Mouse (Mus musculus): ENCODE measurements around the gene Usf1. TPM values are rescaled to one million over a fixed set of nuclear protein-coding genes. Genes with fewer than 3 reads are reported as not detected.

Gene Usf1
- polyA plus RNA-seq, 1 experiment from 2014 or later, result 119 TPM

DNA sequence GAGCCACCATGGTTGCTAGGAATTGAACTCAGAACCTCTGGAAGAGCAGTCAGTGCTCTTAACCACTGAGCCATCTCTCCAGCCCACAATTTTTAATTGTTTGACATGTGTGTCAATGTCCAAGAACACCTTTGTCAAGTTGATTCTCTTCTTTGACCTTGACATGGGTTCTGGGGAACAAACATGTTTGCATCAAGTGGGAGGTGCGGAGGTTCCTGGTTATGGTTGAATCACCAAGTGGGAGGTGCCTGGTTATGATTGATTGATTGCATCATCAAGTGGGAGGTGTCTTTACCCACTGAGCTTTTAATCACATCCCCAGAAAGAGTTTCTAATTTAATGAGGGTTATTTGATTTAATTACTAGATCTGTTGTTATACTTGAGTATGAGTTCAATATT, 46.5 kb downstream of the Usf1 start:
- no peaks in the 10 kb centered on the region for H3K27me3 ChIP-seq
- peaks cover 5% of the 10 kb centered on the region; the same call in 1 of the 2 replicates for H3K4me1 ChIP-seq
- WGBS, result 92% methylated on average over 1 of the region's 1 CpGs
- H3K9ac ChIP-seq, result no peak overlapping the region
- H3K27ac ChIP-seq, result no peak overlapping the region
- ATAC-seq (ENCODE audit: insufficient number of reproducible peaks, insufficient read depth, low FRiP score, low TSS enrichment), result no peak
- no peak overlapping the region for H3K4me3 ChIP-seq
- H3K36me3 ChIP-seq, result no peaks in the 10 kb centered on the region
- H3K9me3 ChIP-seq, result no peaks in the 10 kb centered on the region
- no peak overlapping the region for H3K4me2 ChIP-seq (replicated peaks)

DNA sequence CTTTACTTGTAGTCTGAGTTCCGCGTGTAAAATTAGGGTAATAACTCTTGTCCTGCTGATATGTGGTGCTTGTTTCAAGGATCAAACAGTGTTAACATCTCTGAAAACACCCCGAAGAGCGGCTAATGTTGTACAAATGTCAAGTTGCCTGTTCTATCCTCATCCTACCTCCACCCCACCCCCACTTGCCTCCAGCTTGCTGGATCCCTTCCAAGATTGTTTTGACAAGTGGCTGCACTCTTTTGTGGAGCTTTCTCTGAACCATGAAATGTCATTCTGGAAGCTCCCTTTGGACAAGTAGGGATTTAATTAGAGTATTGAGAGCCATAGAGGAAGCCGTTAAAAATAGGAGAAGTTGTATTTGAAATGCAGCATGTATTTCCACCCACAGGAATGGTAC, 48.7 kb downstream of the Usf1 start:
- no peak for ATAC-seq (ENCODE audit: insufficient number of reproducible peaks, insufficient read depth, low FRiP score, low TSS enrichment)
- WGBS, result 43% methylated on average over 5 of the region's 5 CpGs
- Histone ChIP-seq H3K4me1 (peaks cover 5% of the 10 kb centered on the region; the same call in 1 of the 2 replicates), H3K9me3 (no peaks in the 10 kb centered on the region), H3K4me3 (no peak overlapping the region), H3K27ac (no peak overlapping the region), H3K27me3 (no peaks in the 10 kb centered on the region), H3K4me2 (replicated peaks) (no peak overlapping the region), H3K36me3 (no peaks in the 10 kb centered on the region), H3K9ac (no peak overlapping the region)

DNA sequence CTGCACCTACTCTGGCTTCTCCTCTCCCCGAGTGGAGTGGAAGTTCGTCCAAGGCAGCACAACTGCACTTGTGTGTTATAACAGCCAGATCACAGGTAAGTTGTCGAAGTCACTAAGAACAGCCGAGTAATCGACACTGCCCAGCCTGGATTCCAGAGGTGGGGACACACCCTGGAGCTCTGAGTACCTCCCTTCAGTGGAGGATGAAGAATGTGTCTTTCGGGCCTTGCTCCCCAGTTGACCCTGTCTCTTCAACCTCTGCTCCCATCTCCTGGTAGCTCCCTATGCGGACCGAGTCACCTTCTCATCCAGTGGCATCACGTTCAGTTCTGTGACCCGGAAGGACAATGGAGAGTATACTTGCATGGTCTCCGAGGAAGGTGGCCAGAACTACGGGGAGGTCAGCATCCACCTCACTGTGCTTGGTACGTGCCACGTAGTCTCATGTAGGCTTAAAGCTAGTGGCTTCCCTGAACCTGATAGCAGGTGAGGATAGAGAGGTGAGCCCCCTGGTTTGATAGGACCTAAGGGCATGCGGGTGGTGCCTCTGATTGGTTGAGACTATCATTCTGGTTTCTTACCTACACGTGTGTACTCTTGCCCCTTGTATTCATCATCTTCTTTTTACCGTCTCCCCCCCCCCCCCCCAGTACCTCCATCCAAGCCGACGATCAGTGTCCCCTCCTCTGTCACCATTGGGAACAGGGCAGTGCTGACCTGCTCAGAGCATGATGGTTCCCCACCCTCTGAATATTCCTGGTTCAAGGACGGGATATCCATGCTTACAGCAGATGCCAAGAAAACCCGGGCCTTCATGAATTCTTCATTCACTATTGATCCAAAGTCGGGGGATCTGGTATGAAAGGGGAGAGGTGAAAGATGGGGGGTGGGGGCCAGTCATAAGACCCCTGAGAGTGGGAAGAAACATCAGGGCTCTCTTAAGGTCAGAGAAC, 49.7 kb downstream of the Usf1 start:
- ATAC-seq (ENCODE audit: insufficient number of reproducible peaks, insufficient read depth, low FRiP score, low TSS enrichment), result peak; percentile 49; the same call in 1 of the 2 replicates
- no peak overlapping the region for H3K4me2 ChIP-seq (replicated peaks)
- peaks cover 5% of the 10 kb centered on the region; the same call in 1 of the 2 replicates for H3K4me1 ChIP-seq
- no peaks in the 10 kb centered on the region for H3K9me3 ChIP-seq
- WGBS, result 89% methylated on average over 22 of the region's 22 CpGs
- H3K27me3 ChIP-seq, result no peaks in the 10 kb centered on the region
- no peaks in the 10 kb centered on the region for H3K36me3 ChIP-seq
- no peak overlapping the region for H3K27ac ChIP-seq
- no peak overlapping the region for H3K9ac ChIP-seq
- no peak overlapping the region for H3K4me3 ChIP-seq

GRCm38 (mm10) chr1:171463133-171463532, 52.0 kb downstream of the Usf1 start:
- no peaks in the 10 kb centered on the region for H3K36me3 ChIP-seq
- H3K4me3 ChIP-seq, result no peak overlapping the region
- ATAC-seq (ENCODE audit: insufficient number of reproducible peaks, insufficient read depth, low FRiP score, low TSS enrichment), result no peak
- 90% methylated on average over 3 of the region's 3 CpGs for WGBS
- H3K27me3 ChIP-seq, result no peaks in the 10 kb centered on the region
- H3K9me3 ChIP-seq, result no peaks in the 10 kb centered on the region
- peaks cover 5% of the 10 kb centered on the region; the same call in 1 of the 2 replicates for H3K4me1 ChIP-seq
- no peak overlapping the region for H3K27ac ChIP-seq
- H3K4me2 ChIP-seq (replicated peaks), result no peak overlapping the region
- no peak overlapping the region for H3K9ac ChIP-seq

DNA sequence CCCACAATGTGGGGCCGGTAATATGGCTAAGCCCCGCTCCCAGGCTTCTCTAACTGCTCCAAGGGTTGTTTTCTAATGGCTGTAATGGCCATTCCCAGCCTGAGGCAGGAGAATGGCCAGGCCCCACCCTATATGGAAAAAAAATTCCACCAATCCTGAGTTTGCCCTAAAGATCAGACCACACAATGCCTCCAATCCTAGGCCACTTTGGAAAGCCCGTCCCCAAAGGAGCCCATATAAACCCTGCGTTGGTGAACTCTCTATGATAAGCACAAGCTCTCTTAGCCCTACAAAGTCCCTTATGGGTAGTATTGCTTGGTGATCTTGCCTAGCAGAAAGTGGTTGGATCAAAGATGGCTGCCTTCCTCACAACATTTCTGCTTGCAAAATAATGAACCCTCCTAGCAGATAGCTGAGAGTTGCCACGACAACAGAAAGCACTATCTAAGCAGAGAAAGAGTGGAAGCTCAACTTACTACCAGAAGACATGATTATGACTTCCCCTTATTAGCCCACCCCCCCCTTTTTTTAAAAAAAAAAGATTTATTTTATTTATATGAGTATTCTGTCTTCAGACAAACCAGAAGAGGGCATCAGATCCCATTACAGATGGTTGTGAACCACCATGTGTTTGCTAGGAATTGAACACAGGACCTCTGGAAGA, 54.8 kb downstream of the Usf1 start:
- H3K4me2 ChIP-seq (replicated peaks), result no peak overlapping the region
- no peaks in the 10 kb centered on the region for H3K4me1 ChIP-seq
- H3K9ac ChIP-seq, result no peak overlapping the region
- WGBS, result 88% methylated on average over 5 of the region's 5 CpGs
- no peaks in the 10 kb centered on the region for H3K27me3 ChIP-seq
- ATAC-seq (ENCODE audit: insufficient number of reproducible peaks, insufficient read depth, low FRiP score, low TSS enrichment), result no peak
- no peak overlapping the region for H3K27ac ChIP-seq
- H3K36me3 ChIP-seq, result no peaks in the 10 kb centered on the region
- no peak overlapping the region for H3K4me3 ChIP-seq
- no peaks in the 10 kb centered on the region for H3K9me3 ChIP-seq

DNA sequence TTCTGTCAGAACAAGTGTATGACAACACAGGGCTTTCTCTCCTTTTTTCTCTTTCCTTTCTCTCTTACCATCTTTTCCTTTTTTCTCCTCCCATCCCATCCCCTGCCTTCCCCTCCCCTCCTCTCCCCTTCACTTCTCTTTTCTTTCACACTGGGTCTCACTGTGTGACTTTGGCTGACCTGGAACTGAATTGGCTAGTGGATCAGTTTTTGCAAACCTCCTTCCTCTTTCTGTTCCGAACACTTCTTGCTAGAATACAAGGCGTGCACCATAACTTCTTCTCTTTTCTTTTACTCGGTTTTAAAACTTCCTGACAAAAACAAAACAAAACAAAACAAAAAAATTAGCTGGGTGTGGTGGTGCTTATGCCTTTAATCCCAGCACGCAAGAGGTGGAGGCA, 55.5 kb downstream of the Usf1 start:
- 81% methylated on average over 4 of the region's 4 CpGs for WGBS
- no peaks in the 10 kb centered on the region for H3K4me1 ChIP-seq
- no peak overlapping the region for H3K27ac ChIP-seq
- no peak overlapping the region for H3K9ac ChIP-seq
- no peak overlapping the region for H3K4me2 ChIP-seq (replicated peaks)
- no peak for ATAC-seq (ENCODE audit: insufficient number of reproducible peaks, insufficient read depth, low FRiP score, low TSS enrichment)
- no peaks in the 10 kb centered on the region for H3K9me3 ChIP-seq
- no peaks in the 10 kb centered on the region for H3K27me3 ChIP-seq
- no peak overlapping the region for H3K4me3 ChIP-seq
- H3K36me3 ChIP-seq, result no peaks in the 10 kb centered on the region

Other genes with a start within 250 kb of the Usf1 start
- 9.2 and 9.3 TPM in 2 replicates for gene Pcp4l1, start 215.0 kb upstream of the Usf1 start, polyA plus RNA-seq (2016; fragmentation: Nextera tagmentation; extraction: Ambion mirVana)
- gene Nr1i3, start 197.3 kb upstream of the Usf1 start, polyA plus RNA-seq (2016; fragmentation: Nextera tagmentation; extraction: Ambion mirVana), result 0.08 and 0.26 TPM in 2 replicates
- gene Tomm40l, start 188.8 kb upstream of the Usf1 start, polyA plus RNA-seq (2016; fragmentation: Nextera tagmentation; extraction: Ambion mirVana), result 31.9 and 33.9 TPM in 2 replicates
- gene Apoa2, start 186.3 kb upstream of the Usf1 start, polyA plus RNA-seq (2016; fragmentation: Nextera tagmentation; extraction: Ambion mirVana), result 3.5 and 3.7 TPM in 2 replicates
- 23.3 and 23.6 TPM in 2 replicates for gene Fcer1g, start 176.9 kb upstream of the Usf1 start, polyA plus RNA-seq (2016; fragmentation: Nextera tagmentation; extraction: Ambion mirVana)
- gene Adamts4, start 160.9 kb upstream of the Usf1 start, polyA plus RNA-seq (2016; fragmentation: Nextera tagmentation; extraction: Ambion mirVana), result 18.2 and 18.6 TPM in 2 replicates
- gene Ndufs2, start 159.9 kb upstream of the Usf1 start, polyA plus RNA-seq (2016; fragmentation: Nextera tagmentation; extraction: Ambion mirVana), result 236 and 243 TPM in 2 replicates
- 86.0 and 89.3 TPM in 2 replicates for gene B4galt3, start 141.0 kb upstream of the Usf1 start, polyA plus RNA-seq (2016; fragmentation: Nextera tagmentation; extraction: Ambion mirVana)
- 75.4 and 79.1 TPM in 2 replicates for gene Ppox, start 130.1 kb upstream of the Usf1 start, polyA plus RNA-seq (2016; fragmentation: Nextera tagmentation; extraction: Ambion mirVana)
- gene Usp21, start 123.3 kb upstream of the Usf1 start, polyA plus RNA-seq (2016; fragmentation: Nextera tagmentation; extraction: Ambion mirVana), result 135 and 139 TPM in 2 replicates
- gene Ufc1, start 116.3 kb upstream of the Usf1 start, polyA plus RNA-seq (2016; fragmentation: Nextera tagmentation; extraction: Ambion mirVana), result 102 and 105 TPM in 2 replicates
- gene Dedd, start 82.2 kb upstream of the Usf1 start, polyA plus RNA-seq (2016; fragmentation: Nextera tagmentation; extraction: Ambion mirVana), result 54.5 and 61.8 TPM in 2 replicates
- 43.6 and 44.8 TPM in 2 replicates for gene Nit1, start 65.7 kb upstream of the Usf1 start, polyA plus RNA-seq (2016; fragmentation: Nextera tagmentation; extraction: Ambion mirVana)
- gene Pfdn2, start 65.6 kb upstream of the Usf1 start, polyA plus RNA-seq (2016; fragmentation: Nextera tagmentation; extraction: Ambion mirVana), result 118 and 127 TPM in 2 replicates
- 1.0 and 1.8 TPM in 2 replicates for gene Klhdc9, start 50.5 kb upstream of the Usf1 start, polyA plus RNA-seq (2016; fragmentation: Nextera tagmentation; extraction: Ambion mirVana)
- gene Nectin4, start 41.2 kb upstream of the Usf1 start, polyA plus RNA-seq (2016; fragmentation: Nextera tagmentation; extraction: Ambion mirVana), result 7.5 and 8.7 TPM in 2 replicates
- 0.97 and 1.1 TPM in 2 replicates for gene Arhgap30, start 22.4 kb upstream of the Usf1 start, polyA plus RNA-seq (2016; fragmentation: Nextera tagmentation; extraction: Ambion mirVana)
- gene Tstd1, start 7.6 kb downstream of the Usf1 start, polyA plus RNA-seq (2016; fragmentation: Nextera tagmentation; extraction: Ambion mirVana), result 5.8 and 7.6 TPM in 2 replicates
- gene F11r, start 26.2 kb downstream of the Usf1 start, polyA plus RNA-seq (2016; fragmentation: Nextera tagmentation; extraction: Ambion mirVana), result 31.8 and 35.2 TPM in 2 replicates
- 13.3 and 14.6 TPM in 2 replicates for gene Alyref2, start 92.2 kb downstream of the Usf1 start, polyA plus RNA-seq (2016; fragmentation: Nextera tagmentation; extraction: Ambion mirVana)
- not detected in 2 replicates for gene Itln1, start 124.0 kb downstream of the Usf1 start, polyA plus RNA-seq (2016; fragmentation: Nextera tagmentation; extraction: Ambion mirVana)
- 0.08 TPM in 1 of 2 replicates, not detected in the other for gene Cd244a, start 147.9 kb downstream of the Usf1 start, polyA plus RNA-seq (2016; fragmentation: Nextera tagmentation; extraction: Ambion mirVana)
- gene Ly9, start 196.1 kb downstream of the Usf1 start, polyA plus RNA-seq (2016; fragmentation: Nextera tagmentation; extraction: Ambion mirVana), result 0.08 TPM in 1 of 2 replicates, not detected in the other
- not detected in 2 replicates for gene Slamf7, start 241.7 kb downstream of the Usf1 start, polyA plus RNA-seq (2016; fragmentation: Nextera tagmentation; extraction: Ambion mirVana)